Mouse (Mus musculus): ENCODE data around the gene Higd1b.

- TF ChIP-seq CTCF (IDR thresholded peaks at IDR 0.05; ENCODE audit: control insufficient read depth, insufficient read depth, low read length), result no peak
- no peak for TF ChIP-seq POLR2A (IDR thresholded peaks at IDR 0.05; ENCODE audit: borderline replicate concordance, control insufficient read depth, low read depth, low read length)
Measured at GRCm38 (mm10) chr11:102794157-102794556, 41.5 kb upstream of the Higd1b start.
